Mouse (Mus musculus): ENCODE data around the gene Ctrb1. TPM values are rescaled to one million over a fixed set of nuclear protein-coding genes. Genes with fewer than 3 reads are reported as not detected.
"Not testable (repeated sequence)": the region's sequence is repeated elsewhere in the genome, so short reads cannot be mapped to it uniquely, and the experiment has no call there.

The Ctrb1 gene
- total and polyA plus RNA-seq, 2 experiments, result 1.9 to 134 TPM

DNA sequence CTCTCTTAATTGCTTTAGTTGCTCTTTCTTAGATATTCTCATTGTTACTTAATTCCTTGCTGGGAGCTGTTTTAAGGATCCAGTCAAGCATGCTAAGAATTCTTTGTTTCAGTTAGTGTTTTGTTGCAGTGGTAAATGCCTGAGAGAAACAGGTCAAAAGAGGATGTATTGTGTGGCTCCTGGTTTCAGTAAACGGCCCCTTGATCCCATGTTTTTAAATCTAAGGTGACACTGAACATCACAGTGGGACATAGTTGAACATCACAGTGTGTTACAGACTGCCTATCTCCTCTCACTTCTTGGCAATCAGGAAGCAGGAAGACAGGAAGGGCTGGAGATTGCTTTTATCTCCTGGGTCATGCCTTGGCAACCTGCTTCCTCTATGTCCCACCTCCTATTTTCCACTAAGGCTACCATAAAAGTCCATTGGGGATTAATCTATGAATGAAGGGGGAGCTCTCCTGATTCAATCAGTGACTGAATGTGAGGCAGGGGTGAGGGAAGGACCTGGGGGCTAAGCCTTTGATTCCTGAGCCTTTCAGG, 33.4 kb downstream of the Ctrb1 start:
- H3K9ac ChIP-seq (ENCODE audit: low read depth, low read length), result no peak overlapping the region
- H3K27ac ChIP-seq (replicated peaks; ENCODE audit: insufficient read depth, low read depth, low read length), result no peak overlapping the region
- H3K4me3 ChIP-seq (ENCODE audit: insufficient read depth, low read depth, low read length), result no peak overlapping the region
- H3K27me3 ChIP-seq (ENCODE audit: control insufficient read depth, insufficient read depth, low read length), result no peaks in the 10 kb centered on the region
- peaks cover 9% of the 10 kb centered on the region; the same call in 1 of the 2 replicates for H3K79me2 ChIP-seq (ENCODE audit: control insufficient read depth, insufficient read depth, low read length)
- peaks cover 6% of the 10 kb centered on the region for H3K4me1 ChIP-seq (ENCODE audit: control insufficient read depth, insufficient read depth, low read length)
- WGBS, result 71% methylated on average over 1 of the region's 1 CpGs
- no peaks in the 10 kb centered on the region for H3K36me3 ChIP-seq (ENCODE audit: control insufficient read depth, insufficient read depth, low read length)
- no peak for DNase-seq (ENCODE audit: extremely low read depth, low read depth, low spot score)
- TF ChIP-seq CTCF (IDR thresholded peaks at IDR 0.05; ENCODE audit: low read depth, low read length) (no peak), POLR2A (IDR thresholded peaks at IDR 0.05; ENCODE audit: extremely low read depth, insufficient read depth, low read length) (no peak)

DNA sequence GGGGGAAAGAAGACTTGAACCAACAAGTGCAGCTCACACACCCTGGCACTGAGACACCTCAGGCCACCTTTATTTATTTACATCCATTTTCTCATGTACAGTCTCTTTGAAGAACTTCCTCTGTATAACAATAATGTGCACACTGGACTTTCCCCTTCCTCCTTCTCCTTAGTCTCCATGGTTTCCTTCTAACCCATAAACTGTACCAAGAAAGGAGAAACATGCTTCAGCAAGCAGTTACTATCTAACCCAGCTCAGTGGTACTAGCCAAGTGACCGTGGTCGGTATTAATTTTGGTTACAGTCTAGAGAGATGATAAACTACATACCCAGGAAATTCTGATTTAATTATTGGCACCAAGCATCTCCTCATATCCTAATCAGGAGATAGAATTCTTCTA, 37.3 kb downstream of the Ctrb1 start:
- Histone ChIP-seq H3K27ac (replicated peaks; ENCODE audit: insufficient read depth, low read depth, low read length) (no peak overlapping the region), H3K36me3 (ENCODE audit: control insufficient read depth, insufficient read depth, low read length) (no peaks in the 10 kb centered on the region), H3K4me1 (ENCODE audit: control insufficient read depth, insufficient read depth, low read length) (peaks cover 5% of the 10 kb centered on the region), H3K9ac (ENCODE audit: low read depth, low read length) (no peak overlapping the region), H3K4me3 (ENCODE audit: insufficient read depth, low read depth, low read length) (no peak overlapping the region), H3K27me3 (ENCODE audit: control insufficient read depth, insufficient read depth, low read length) (no peaks in the 10 kb centered on the region), H3K79me2 (ENCODE audit: control insufficient read depth, insufficient read depth, low read length) (peaks cover 24% of the 10 kb centered on the region; the same call in 1 of the 2 replicates)
- 81% methylated on average over 2 of the region's 2 CpGs for WGBS
- TF ChIP-seq POLR2A (IDR thresholded peaks at IDR 0.05; ENCODE audit: extremely low read depth, insufficient read depth, low read length), result no peak
- TF ChIP-seq CTCF (IDR thresholded peaks at IDR 0.05; ENCODE audit: low read depth, low read length), result no peak
- DNase-seq (ENCODE audit: extremely low read depth, low read depth, low spot score), result no peak

DNA sequence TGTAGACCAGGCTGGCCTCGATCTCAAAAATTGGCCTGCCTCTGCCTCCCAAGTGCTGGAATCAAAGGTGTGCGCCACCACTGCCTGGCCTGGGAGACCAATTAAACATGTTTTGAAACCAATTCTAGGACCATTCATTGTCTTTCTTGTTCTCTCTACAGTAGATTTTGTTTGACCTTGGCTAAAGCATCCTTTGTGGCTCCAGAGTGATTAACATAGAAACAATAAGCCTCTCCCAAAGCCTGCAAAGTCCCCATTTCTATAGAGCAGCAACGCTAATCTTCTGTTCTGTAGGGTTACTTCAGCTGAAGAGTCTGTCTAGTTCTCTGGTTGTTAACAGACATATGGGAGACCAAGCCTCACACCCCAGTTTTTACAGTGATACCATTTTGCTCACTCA, 40.2 kb downstream of the Ctrb1 start:
- Histone ChIP-seq H3K27me3 (ENCODE audit: control insufficient read depth, insufficient read depth, low read length) (no peaks in the 10 kb centered on the region), H3K4me1 (ENCODE audit: control insufficient read depth, insufficient read depth, low read length) (peaks cover under 1% of the 10 kb centered on the region; the same call in 1 of the 2 replicates), H3K9ac (ENCODE audit: low read depth, low read length) (no peak overlapping the region), H3K27ac (replicated peaks; ENCODE audit: insufficient read depth, low read depth, low read length) (no peak overlapping the region), H3K79me2 (ENCODE audit: control insufficient read depth, insufficient read depth, low read length) (peaks cover 39% of the 10 kb centered on the region), H3K36me3 (ENCODE audit: control insufficient read depth, insufficient read depth, low read length) (no peaks in the 10 kb centered on the region), H3K4me3 (ENCODE audit: insufficient read depth, low read depth, low read length) (no peak overlapping the region)
- DNase-seq (ENCODE audit: extremely low read depth, low read depth, low spot score), result no peak
- 98% methylated on average over 3 of the region's 3 CpGs for WGBS
- no peak for TF ChIP-seq CTCF (IDR thresholded peaks at IDR 0.05; ENCODE audit: low read depth, low read length)
- TF ChIP-seq POLR2A (IDR thresholded peaks at IDR 0.05; ENCODE audit: extremely low read depth, insufficient read depth, low read length), result no peak

DNA sequence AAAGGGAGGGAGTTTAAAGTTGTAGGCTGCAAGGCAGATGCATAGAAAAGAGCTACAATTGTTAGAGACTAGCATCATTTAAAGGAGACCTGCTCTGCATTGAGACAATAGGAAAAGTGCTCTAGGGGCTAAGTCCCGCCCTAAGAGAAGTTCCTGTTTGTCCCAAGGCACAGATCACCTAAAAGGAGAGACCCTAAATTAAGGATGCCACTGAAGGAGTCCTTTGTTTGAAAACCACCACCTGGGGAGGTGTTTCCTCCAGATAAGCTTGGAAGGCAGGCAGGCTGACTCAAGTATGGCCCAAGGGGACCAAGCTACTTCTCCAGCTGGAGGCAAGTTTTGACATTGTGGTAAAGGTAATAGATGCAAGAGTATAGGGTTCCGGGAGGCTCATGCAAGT, 42.0 kb downstream of the Ctrb1 start:
- no peak overlapping the region for H3K27ac ChIP-seq (replicated peaks; ENCODE audit: insufficient read depth, low read depth, low read length)
- DNase-seq (ENCODE audit: extremely low read depth, low read depth, low spot score), result no peak
- WGBS, result 93% methylated on average over 2 of the region's 2 CpGs
- no peaks in the 10 kb centered on the region for H3K27me3 ChIP-seq (ENCODE audit: control insufficient read depth, insufficient read depth, low read length)
- peaks cover 39% of the 10 kb centered on the region for H3K79me2 ChIP-seq (ENCODE audit: control insufficient read depth, insufficient read depth, low read length)
- peaks cover 4% of the 10 kb centered on the region; the same call in 1 of the 2 replicates for H3K4me1 ChIP-seq (ENCODE audit: control insufficient read depth, insufficient read depth, low read length)
- no peak overlapping the region for H3K9ac ChIP-seq (ENCODE audit: low read depth, low read length)
- no peak overlapping the region for H3K4me3 ChIP-seq (ENCODE audit: insufficient read depth, low read depth, low read length)
- TF ChIP-seq POLR2A (IDR thresholded peaks at IDR 0.05; ENCODE audit: extremely low read depth, insufficient read depth, low read length), result no peak
- TF ChIP-seq CTCF (IDR thresholded peaks at IDR 0.05; ENCODE audit: low read depth, low read length), result no peak
- no peaks in the 10 kb centered on the region for H3K36me3 ChIP-seq (ENCODE audit: control insufficient read depth, insufficient read depth, low read length)

DNA sequence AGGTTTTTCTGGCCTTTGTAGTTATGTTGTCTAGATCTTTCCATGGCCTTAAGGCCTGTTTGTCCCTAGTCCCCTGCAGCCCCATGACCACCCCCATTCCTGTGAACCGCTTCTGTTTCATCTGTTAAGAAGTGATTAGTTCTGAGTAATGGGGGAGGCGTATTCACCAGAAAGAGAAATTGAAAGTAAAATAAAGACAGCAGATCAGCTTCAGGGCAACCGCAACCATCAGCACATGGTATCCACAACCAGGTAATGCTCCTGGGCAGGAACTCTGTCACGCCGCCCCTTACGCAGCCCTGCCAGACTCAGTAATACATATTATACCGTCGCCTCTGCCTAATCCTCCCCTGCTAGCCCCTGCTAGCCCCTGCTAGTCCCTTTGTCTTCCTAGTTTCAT, 45.1 kb downstream of the Ctrb1 start:
- 90% methylated on average over 8 of the region's 8 CpGs for WGBS
- Histone ChIP-seq H3K4me1 (ENCODE audit: control insufficient read depth, insufficient read depth, low read length) (peaks cover 8% of the 10 kb centered on the region; the same call in 1 of the 2 replicates), H3K27ac (replicated peaks; ENCODE audit: insufficient read depth, low read depth, low read length) (no peak overlapping the region), H3K9ac (ENCODE audit: low read depth, low read length) (no peak overlapping the region), H3K4me3 (ENCODE audit: insufficient read depth, low read depth, low read length) (no peak overlapping the region), H3K27me3 (ENCODE audit: control insufficient read depth, insufficient read depth, low read length) (no peaks in the 10 kb centered on the region), H3K36me3 (ENCODE audit: control insufficient read depth, insufficient read depth, low read length) (no peaks in the 10 kb centered on the region), H3K79me2 (ENCODE audit: control insufficient read depth, insufficient read depth, low read length) (peaks cover 26% of the 10 kb centered on the region)
- DNase-seq (ENCODE audit: extremely low read depth, low read depth, low spot score), result no peak
- no peak for TF ChIP-seq CTCF (IDR thresholded peaks at IDR 0.05; ENCODE audit: low read depth, low read length)

DNA sequence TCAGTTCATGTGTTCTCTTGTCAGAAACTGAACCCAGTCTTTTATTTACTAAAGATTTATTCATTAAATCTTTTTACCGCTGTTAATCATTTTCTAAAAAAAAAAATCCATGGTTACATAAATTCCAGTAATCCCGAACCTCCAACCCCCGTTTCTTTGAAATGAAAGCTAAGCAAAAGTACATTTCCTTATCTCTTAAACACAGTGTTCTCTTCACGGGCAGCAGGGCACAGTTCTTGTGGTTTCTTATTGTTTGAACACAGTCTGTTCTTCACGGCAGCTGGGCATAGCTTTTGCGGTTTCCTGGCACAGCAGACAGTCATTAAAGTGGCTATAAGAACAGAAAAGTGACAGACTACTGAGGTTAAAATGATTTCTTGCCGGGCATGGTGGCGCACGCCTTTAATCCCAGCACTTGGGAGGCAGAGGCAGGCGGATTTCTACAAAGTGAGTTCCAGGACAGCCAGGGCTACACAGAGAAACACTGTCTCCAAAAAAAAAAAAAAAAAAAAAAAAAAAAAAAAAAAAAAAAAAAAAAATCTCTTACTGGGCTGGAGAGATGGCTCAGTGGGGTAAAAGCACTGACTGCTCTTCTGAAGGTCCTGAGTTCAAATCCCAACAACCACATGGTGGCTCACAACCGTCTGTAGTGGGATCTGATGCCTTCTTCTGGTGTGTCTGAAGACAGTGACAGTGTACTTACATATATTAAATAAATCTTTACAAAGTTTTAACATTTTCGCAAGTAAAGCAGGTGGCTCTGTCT, 46.3 kb downstream of the Ctrb1 start:
- H3K9ac ChIP-seq (ENCODE audit: low read depth, low read length), result peak overlapping the region; percentile 67

More for the DNA sequence above, 46.3 kb downstream of the Ctrb1 start:
- H3K4me1 ChIP-seq (ENCODE audit: control insufficient read depth, insufficient read depth, low read length); H3K27me3 ChIP-seq (ENCODE audit: control insufficient read depth, insufficient read depth, low read length); H3K36me3 ChIP-seq (ENCODE audit: control insufficient read depth, insufficient read depth, low read length): not testable (repeated sequence)
- H3K4me3 ChIP-seq (ENCODE audit: insufficient read depth, low read depth, low read length), result peak overlapping the region; percentile 93
- whole genome bisulfite sequencing, result 20% methylated on average over 12 of the region's 12 CpGs
- peak overlapping the region; percentile 99 for H3K27ac ChIP-seq (replicated peaks; ENCODE audit: insufficient read depth, low read depth, low read length)
- DNase-seq (ENCODE audit: extremely low read depth, low read depth, low spot score), result peak; percentile 90
- H3K79me2 ChIP-seq (ENCODE audit: control insufficient read depth, insufficient read depth, low read length), result peaks cover 25% of the 10 kb centered on the region

Data from liver, adult 2 months (tissue).